Mouse (Mus musculus) testis, adult 2 months (tissue): ENCODE measurements around the gene B9d2.

Experiments used
- CTCF ChIP-seq: fragments of 200-500 bp; IDR thresholded peaks from 2 replicates; pipeline ENCODE4 v1.5.1; 2012; ENCODE audit warnings: low read depth, mild to moderate bottlenecking, inconsistent platforms, low read length, moderate library complexity; ENCODE audit not compliant: control insufficient read depth, insufficient read depth, insufficient replicate concordance
- POLR2A ChIP-seq: fragments of 200-500 bp; IDR thresholded peaks from 2 replicates; pipeline ENCODE4 v1.6.1; 2012; ENCODE audit warnings: low read depth, mild to moderate bottlenecking, inconsistent platforms, low read length, moderate library complexity; ENCODE audit not compliant: control insufficient read depth

GRCm38 (mm10) chr7:25725886-25726285 lies 45.3 kb downstream of the B9d2 start:
- TF ChIP-seq CTCF, result no peak
- TF ChIP-seq POLR2A, result no peak
